Mouse (Mus musculus): ENCODE results near the gene Cry1.
A peak's percentile ranks its signal among the peaks of the same experiment; 100 is the strongest.

DNA sequence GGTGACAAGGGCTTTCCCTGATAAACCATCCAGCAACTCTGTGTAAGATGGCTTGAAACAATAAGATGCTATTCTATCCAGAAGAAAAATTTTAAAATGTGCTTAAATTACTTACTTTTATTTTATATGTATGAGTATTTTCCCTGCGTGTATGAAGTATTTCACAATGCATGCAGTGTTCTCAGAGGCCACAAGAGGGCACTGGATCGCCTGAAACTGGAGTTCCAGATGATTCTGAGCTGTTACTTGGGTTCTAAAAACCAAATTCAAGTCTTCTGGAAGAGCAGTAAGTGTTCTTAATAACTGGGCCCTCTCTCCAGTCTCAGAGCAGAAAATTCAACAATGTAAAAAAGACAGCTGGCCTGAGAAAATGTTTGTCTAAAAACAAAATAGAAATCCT lies 30.7 kb downstream of the Cry1 start:
- TF ChIP-seq CTCF (IDR thresholded peaks at IDR 0.05; ENCODE audit: low read depth): peak; percentile 87
- TF ChIP-seq EP300 (optimal IDR thresholded peaks at IDR 0.05): no peak
